Mouse (Mus musculus): Measurements from ENCODE around the gene Agap1.

The Agap1 gene

DNA sequence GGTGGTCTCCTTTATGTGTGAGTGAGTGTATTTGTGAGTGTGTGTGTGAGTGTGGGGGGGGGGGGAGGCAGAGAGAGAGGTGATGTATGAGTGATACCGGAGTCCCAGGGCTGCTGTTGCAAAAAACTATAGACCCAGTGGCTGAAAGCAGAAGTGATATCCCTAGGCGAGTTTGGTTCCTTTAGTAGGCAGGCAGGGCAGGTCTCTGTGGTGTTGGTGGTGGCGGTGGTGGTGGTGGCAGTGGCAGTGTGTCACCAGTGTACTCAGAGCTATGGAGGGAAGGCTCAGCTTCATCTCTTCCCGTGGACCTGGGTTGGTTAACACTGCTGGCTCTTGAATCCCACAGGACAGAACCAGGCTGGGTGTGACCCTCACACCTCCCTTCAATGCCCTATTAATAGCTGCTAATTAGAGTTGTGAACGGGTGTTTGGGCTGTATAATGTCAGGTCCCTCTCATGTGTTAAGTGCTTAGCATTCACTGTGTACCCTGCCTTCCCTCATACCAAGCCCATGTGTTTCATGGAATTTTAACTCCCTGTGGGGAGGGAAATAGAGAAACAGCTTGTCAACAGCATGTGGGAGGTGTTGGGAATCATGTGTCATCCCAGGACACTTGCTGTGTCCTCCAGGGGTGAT is 158.7 kb downstream of the Agap1 start:
- DNase-seq (ENCODE audit: low spot score in 2 of 2), result no peak

DNA sequence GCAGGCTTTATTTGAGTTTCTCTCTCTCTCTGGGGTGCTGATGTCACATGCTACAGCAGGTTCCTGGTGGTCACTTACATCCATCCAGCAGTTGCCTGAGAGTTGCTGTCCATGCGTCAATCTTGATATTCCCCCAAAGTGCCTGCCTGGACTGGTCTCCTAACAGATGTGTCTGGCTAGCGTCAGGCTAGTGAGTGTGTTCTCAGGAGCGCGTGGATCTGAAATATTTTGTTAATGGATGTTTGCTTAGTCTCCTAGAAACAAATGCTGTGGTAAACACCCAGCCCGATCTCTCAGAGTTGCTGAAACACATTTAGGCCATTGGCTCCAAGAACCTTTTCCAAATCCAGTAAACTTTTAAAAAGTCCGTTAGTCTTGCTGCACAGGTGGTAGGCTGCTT is 161.9 kb downstream of the Agap1 start:
- DNase-seq (ENCODE audit: low spot score in 2 of 2), result no peak

GRCm38 (mm10) chr1:89617336-89617735 is 162.7 kb downstream of the Agap1 start:
- peak; percentile 71 to 74 for DNase-seq (ENCODE audit: low spot score in 2 of 2)

DNA sequence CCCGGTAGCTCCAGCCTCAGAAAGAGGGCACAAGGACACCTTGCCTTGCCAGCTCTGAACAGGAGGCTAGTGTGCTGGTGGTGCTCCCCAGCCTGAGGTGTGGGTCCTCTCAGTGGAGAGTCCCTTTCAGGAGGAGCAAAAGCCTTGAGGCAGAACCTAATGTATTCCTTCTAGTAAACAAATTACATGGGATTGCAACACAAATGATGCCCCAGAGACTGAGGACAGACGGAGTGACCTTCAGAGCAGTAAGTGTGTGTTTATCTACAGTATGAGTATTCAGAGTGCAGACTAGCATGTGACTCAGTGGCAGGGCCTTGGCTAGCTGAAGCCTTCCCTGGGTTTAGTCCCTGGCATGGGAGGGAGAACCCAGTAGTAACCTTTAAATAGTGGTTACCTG is 165.4 kb downstream of the Agap1 start:
- peak in 1 of 2 experiments; percentile 65 for DNase-seq (ENCODE audit: low spot score in 2 of 2)

DNA sequence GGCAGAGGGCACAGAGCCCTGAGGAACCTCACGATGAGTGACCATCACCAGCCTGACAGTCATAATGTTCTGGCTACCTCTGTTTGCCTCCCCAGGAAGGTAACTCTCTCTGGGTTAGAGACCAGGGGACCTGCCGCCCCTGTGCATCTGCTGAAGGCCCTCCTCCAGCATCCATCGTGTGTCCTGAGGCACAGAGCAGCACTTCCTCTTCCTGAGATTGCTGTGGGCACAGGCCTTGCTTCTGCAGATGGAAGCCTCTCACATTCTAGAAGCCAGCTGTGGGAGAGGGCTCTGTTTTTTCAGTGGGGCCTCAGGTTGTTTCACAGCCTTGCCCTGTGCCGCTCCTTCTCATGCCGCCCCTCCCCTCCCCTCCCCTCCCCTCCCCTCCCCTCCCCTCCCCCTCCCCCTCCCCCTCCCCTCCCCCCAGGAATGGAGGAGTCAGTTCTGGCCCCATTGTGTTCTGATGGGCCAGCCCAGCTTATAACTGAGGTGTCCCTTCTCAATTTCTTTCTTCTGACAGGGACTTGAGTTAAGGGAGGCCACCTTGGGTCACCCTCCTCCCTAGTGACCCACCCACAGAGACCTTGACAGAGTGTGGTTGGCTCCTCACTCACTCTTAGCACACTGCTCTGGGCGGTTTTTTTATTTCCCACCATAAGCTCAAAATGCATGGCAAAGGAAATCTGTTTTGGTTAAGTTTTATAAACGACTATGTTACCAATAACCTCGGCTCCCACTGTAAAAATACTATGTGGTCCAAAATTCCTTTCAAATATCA is 166.6 kb downstream of the Agap1 start:
- DNase-seq (ENCODE audit: low spot score in 2 of 2), result no peak

DNA sequence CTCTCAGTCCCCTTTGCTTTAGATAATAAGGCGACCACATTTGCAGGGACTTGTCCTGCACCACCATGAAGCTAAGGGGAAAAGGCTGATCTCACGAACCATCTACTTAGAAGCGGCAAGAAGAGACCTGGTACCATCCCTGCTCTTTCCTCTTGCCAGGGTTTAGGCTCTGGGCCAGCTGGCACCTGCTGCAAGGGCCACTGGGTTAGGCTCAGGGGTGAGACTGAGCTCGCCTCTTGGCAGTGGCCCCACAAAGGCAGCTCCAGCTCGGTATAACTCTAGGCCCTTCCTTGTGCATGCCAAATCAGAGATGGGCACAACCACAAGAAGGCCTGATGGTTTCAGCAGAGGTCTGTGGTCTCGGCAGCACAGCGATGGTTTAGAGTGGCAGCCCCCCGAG is 167.3 kb downstream of the Agap1 start:
- peak in 1 of 2 experiments; percentile 72 for DNase-seq (ENCODE audit: low spot score in 2 of 2)

- peak in 1 of 2 experiments; percentile 48 for DNase-seq (ENCODE audit: low spot score in 2 of 2)
Measured at GRCm38 (mm10) chr1:89622801-89623200, 168.2 kb downstream of the Agap1 start.

- no peak for DNase-seq (ENCODE audit: low spot score in 2 of 2)
Measured at GRCm38 (mm10) chr1:89625312-89625711, 170.7 kb downstream of the Agap1 start.

DNA sequence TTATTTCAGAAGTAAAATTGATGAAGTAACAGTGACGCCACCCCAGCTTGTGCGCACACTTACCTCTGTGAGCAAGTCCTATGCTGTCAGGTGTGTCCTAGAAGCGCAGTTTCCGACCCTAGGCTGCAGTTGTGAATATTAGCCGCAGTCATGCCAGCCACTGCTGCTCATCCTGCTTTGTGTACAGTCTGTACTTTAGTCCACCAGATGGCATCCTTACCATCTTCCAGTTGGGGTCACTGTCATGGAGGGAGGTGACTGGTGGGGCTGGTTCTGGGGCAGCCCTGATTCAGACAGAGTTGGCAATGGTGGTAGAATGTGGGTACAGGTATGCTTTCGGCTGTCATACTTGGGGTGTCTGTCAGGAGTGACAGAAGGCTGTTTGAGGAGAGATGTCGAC is 171.4 kb downstream of the Agap1 start:
- DNase-seq (ENCODE audit: low spot score in 2 of 2), result no peak

GRCm38 (mm10) chr1:89626940-89627339 is 172.3 kb downstream of the Agap1 start:
- DNase-seq (ENCODE audit: low spot score in 2 of 2), result no peak

DNA sequence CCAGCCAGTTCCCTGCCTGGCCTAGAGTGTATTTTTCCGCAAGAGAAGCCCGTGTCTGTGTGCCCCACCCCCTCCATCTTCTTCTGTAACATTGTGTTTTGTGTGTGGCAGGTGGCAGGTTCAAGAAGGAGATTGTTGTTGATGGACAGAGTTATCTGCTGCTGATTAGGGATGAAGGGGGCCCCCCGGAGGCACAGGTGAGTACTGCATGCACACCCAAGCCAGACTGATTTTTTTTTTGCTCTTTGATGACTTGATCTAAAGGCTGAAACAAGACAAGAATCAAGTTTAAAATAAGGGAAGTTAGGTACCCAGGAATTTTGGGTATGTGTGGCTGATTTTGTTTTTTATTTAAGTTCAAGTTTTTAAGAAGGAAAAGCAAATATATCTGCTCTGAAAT is 173.0 kb downstream of the Agap1 start:
- DNase-seq (ENCODE audit: low spot score in 2 of 2), result no peak

DNA sequence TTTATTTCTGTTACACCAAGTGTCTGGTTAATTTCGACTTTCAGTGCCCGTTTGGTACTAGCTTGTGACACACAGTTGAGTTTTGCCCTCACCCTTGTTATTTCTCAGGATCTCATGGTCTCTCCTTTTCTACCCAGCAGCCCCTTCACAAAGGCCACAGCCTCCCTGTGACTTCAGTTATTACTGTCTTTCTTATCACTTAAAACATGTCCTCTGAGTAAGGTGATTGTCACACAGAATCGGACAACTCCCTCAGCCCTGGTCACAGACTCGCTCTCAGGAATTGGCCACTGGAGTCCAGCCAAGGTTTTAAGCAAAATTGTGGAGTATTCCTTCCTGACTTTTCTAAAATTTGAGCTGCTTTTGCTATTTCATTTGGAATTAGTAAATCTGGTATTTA is 176.2 kb downstream of the Agap1 start:
- no peak for DNase-seq (ENCODE audit: low spot score in 2 of 2)

DNA sequence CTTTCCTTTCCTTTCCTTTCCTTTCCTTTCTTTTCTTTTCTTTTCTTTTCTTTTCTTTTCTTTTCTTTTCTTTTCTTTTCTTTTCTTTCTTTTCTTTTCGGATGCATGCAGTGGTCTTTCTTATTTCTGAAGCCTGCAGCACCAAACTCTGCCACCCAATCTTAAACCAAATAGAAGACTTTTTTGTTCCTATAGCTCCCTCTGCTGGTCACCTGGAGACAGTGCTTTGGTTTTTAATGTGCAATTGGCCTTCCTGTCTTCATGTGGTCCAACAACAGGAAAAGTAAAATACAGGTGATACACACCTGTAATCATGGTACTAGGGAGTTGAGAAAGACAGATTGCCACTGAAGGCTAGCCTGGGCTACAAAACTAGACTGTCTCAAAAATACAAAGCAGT is 177.1 kb downstream of the Agap1 start:
- DNase-seq (ENCODE audit: low spot score in 2 of 2), result peak in 1 of 2 experiments; percentile 39

- no peak for DNase-seq (ENCODE audit: low spot score in 2 of 2)
Measured at GRCm38 (mm10) chr1:89634055-89634454, 179.4 kb downstream of the Agap1 start.

DNA sequence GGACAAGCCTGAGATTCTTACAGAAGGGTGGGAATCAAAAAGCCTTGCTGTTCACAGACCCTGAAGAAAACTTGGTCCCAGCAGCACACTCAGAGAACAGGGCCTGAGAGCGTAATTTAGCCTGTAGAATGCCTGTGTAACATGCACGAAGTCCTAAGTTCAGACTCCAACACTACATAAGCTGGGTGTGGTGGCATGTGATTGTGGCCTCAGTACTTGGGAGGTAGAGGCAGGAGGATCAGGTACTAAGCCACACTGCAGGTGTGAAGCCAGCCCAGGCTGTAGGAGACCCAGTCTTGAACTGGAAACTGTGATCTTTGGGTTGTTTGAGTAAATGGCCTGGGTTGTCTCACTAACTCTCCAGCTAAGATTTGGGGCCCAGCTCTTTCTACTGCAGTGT is 180.5 kb downstream of the Agap1 start:
- no peak for DNase-seq (ENCODE audit: low spot score in 2 of 2)

DNA sequence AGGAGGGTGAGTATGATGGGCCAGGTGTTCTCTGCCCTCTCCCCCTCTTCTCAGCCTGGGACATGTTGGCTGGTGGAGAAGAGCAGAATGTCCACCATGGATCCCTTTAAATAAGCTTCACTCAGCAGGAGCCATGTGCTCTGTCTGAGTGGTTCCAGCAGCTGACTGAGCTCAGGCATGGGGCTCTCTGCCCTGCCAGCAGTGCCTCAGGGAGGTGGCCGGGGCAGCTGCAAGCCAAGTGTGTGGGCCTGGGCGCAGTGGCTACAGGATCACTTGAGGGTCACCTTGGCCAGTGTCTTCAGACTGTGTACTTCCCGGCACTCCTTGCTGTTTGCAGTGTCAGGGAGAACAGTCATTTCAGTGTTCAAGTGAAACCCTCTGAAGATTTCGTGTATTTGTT is 183.1 kb downstream of the Agap1 start:
- DNase-seq (ENCODE audit: low spot score in 2 of 2), result no peak

DNA sequence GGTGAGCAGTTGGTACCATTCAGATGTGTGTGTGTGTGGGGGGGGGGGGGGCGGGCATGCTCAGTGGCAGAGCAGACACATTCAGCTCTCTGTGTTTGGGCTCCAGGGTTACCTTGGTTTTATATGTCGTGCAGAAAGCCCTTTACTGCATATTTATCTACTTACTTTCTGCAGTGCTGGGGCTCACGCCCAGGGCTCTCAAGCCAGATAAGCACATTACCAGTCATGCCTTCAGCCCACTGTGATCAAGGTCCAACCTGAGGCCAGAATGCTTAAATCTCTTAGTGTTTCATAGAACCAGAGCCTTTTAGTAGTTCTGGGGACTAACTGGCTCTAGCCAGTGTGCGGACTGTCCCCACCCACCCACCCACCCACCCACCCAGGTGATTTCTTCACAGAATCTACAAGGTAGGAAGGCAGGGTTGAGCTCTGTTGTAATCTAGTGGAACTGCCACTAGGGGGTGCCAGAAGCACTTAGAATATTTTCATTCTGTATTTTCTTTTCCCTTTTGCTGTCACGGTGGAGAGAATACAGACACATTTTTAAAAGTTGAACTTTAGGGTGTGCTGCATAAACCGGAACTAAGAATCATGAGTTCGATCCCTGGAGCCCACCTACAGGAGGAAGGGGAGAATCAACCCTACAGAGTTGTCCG is 189.0 kb downstream of the Agap1 start:
- DNase-seq (ENCODE audit: low spot score in 2 of 2), result no peak

DNA sequence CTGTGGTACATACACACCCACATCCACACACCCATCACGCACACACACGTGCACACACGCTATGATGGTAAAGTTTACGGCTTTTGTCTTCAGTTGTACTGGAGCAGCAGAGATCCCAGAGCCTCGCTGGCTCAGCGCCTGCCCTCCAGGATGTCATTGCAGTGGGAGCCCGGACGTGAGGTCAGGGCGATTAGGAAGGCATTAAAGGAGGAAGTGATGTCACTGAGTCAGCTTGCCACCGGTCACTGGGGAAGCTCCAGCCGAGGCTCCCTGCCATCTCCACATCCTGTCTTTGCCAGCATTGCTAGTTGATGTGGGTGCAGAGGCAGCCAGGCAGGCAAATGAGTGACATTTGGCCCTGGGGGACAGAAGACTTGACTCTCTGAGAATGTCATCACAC is 189.5 kb downstream of the Agap1 start:
- DNase-seq (ENCODE audit: low spot score in 2 of 2), result peak; percentile 83 to 86

DNA sequence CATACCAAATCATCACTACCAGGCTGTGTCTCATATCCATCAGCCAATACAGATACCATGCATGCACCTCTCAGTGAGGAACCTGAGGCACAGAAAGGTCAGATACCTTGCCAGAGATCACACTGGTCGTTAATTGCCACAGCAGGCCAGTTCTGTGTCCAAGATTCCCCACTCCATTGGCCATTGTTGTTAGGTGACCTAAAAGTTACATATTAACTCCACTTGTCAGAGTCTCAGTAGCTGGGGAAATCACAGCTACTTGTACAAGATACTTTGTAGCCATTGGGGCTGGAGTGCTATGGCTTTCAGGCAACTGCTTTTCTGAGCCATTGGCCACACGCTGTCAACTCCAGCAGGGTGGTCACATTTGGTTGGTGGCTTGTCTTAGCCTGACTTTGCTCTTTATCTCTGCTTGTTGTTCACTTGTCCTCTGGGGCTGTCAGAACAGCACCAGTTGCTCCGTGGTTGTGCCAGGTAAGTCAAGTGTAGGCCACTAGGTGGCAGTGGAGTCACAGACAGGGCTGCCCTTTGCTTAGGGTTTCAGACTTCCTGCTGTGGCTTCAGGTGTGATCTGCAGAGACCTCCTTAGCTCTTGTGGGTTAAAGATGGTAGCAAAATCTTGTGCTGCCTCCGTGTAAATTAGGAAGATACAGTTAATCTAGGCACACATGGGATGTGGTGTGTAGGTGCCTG is 191.9 kb downstream of the Agap1 start:
- DNase-seq (ENCODE audit: low spot score in 2 of 2), result peak; percentile 60 to 71

DNA sequence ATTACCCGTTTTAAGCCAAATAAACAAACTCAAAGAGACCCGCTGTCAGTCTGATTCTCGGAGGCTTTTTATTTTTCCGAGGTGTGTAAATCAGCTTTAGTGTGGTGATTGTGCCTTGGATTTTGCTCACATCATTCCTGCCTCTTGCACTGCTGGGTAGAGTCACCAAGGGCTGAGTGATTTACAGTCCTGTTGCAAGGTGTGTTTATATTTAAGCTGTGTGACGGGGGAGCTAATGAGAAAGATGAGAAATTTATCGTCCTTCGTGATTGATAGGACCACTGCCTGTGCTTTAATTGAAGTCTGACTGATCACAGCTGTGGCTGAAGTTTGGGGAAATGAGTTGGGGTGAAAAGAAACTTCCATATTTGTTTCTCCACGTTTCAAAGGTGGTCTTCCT is 192.9 kb downstream of the Agap1 start:
- DNase-seq (ENCODE audit: low spot score in 2 of 2), result no peak

DNA sequence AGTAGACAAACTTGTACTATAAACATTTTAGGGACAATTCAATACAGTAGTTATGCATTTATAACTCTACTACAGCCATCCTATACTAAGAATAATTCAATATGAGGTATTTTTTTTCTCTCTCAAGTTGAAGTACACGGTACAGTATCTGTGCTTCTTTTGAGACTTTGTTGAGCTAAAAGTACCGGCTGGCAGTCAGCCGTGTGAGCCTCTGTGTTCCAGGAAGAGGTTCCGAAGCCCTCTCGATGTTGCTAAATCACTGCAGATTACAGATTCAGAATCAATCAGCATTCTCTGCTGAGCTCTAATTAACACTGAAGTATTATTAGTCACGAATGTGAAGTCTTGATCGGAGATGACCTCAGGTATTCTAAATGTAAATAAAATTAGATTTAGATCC is 196.0 kb downstream of the Agap1 start:
- no peak for DNase-seq (ENCODE audit: low spot score in 2 of 2)

- no peak for DNase-seq (ENCODE audit: low spot score in 2 of 2)
Measured at GRCm38 (mm10) chr1:89656167-89656566, 201.6 kb downstream of the Agap1 start.

Data from heart, adult 9 months (tissue).